Mouse (Mus musculus): ENCODE data around the gene Hcfc2. TPM values are rescaled to one million over a fixed set of nuclear protein-coding genes. Genes with fewer than 3 reads are reported as not detected.

Gene Hcfc2
- polyA plus RNA-seq, 1 experiment from 2014 or later = 31.6 TPM

- H3K4me1 ChIP-seq (ENCODE audit: insufficient read depth) = no peaks in the 10 kb centered on the region
- H3K4me3 ChIP-seq (ENCODE audit: low read depth, low read length) = no peak overlapping the region
- no peak overlapping the region for H3K4me2 ChIP-seq
- DNase-seq (no peak), ATAC-seq (ENCODE audit: insufficient read depth) (no peak)
- no peaks in the 10 kb centered on the region for H3K27me3 ChIP-seq (ENCODE audit: insufficient read depth, low read length)
- H3K9ac ChIP-seq = no peak overlapping the region
- H3K27ac ChIP-seq (ENCODE audit: low read depth) = no peak overlapping the region
- no peaks in the 10 kb centered on the region for H3K9me3 ChIP-seq (ENCODE audit: low read depth, low read length)
- no peak for TF ChIP-seq CTCF (IDR thresholded peaks at IDR 0.05; ENCODE audit: low read depth)
- peaks cover 91% of the 10 kb centered on the region for H3K36me3 ChIP-seq (ENCODE audit: insufficient read depth)
- WGBS = 88% methylated on average over 6 of the region's 6 CpGs
These were observed 54.8 kb downstream of the Hcfc2 start for GRCm38 (mm10) chr10:82750778-82751177.

GRCm38 (mm10) chr10:82752921-82753320 is 57.0 kb downstream of the Hcfc2 start:
- DNase-seq = no peak
- no peaks in the 10 kb centered on the region for H3K4me1 ChIP-seq (ENCODE audit: insufficient read depth)
- H3K4me3 ChIP-seq (ENCODE audit: low read depth, low read length) = no peak overlapping the region
- no peak overlapping the region for H3K4me2 ChIP-seq
- no peak for TF ChIP-seq CTCF (IDR thresholded peaks at IDR 0.05; ENCODE audit: low read depth)
- no peak overlapping the region for H3K9ac ChIP-seq
- no peak for ATAC-seq (ENCODE audit: insufficient read depth)
- H3K27me3 ChIP-seq (ENCODE audit: insufficient read depth, low read length) = no peaks in the 10 kb centered on the region
- no peak overlapping the region for H3K27ac ChIP-seq (ENCODE audit: low read depth)
- peaks cover 95% of the 10 kb centered on the region for H3K36me3 ChIP-seq (ENCODE audit: insufficient read depth)
- H3K9me3 ChIP-seq (ENCODE audit: low read depth, low read length) = no peaks in the 10 kb centered on the region
- WGBS = 86% methylated on average over 3 of the region's 3 CpGs

GRCm38 (mm10) chr10:82754642-82755041 is 58.7 kb downstream of the Hcfc2 start:
- H3K9me3 ChIP-seq (ENCODE audit: low read depth, low read length) = no peaks in the 10 kb centered on the region
- 100% methylated on average over 1 of the region's 1 CpGs for WGBS
- H3K4me2 ChIP-seq = no peak overlapping the region
- no peak overlapping the region for H3K9ac ChIP-seq
- H3K4me1 ChIP-seq (ENCODE audit: insufficient read depth) = no peaks in the 10 kb centered on the region
- DNase-seq (no peak), ATAC-seq (ENCODE audit: insufficient read depth) (no peak)
- TF ChIP-seq CTCF (IDR thresholded peaks at IDR 0.05; ENCODE audit: low read depth) = no peak
- no peak overlapping the region for H3K27ac ChIP-seq (ENCODE audit: low read depth)
- peaks cover 95% of the 10 kb centered on the region for H3K36me3 ChIP-seq (ENCODE audit: insufficient read depth)
- H3K27me3 ChIP-seq (ENCODE audit: insufficient read depth, low read length) = no peaks in the 10 kb centered on the region
- no peak overlapping the region for H3K4me3 ChIP-seq (ENCODE audit: low read depth, low read length)

GRCm38 (mm10) chr10:82755213-82755890 is 59.4 kb downstream of the Hcfc2 start:
- H3K9ac ChIP-seq = no peak overlapping the region
- WGBS = 93% methylated on average over 11 of the region's 11 CpGs
- H3K27ac ChIP-seq (ENCODE audit: low read depth) = no peak overlapping the region
- H3K27me3 ChIP-seq (ENCODE audit: insufficient read depth, low read length) = no peaks in the 10 kb centered on the region
- peaks cover 97% of the 10 kb centered on the region for H3K36me3 ChIP-seq (ENCODE audit: insufficient read depth)
- TF ChIP-seq CTCF (IDR thresholded peaks at IDR 0.05; ENCODE audit: low read depth) = no peak
- H3K4me2 ChIP-seq = no peak overlapping the region
- H3K9me3 ChIP-seq (ENCODE audit: low read depth, low read length) = no peaks in the 10 kb centered on the region
- ATAC-seq (ENCODE audit: insufficient read depth) (no peak), DNase-seq (no peak)
- H3K4me3 ChIP-seq (ENCODE audit: low read depth, low read length) = no peak overlapping the region
- H3K4me1 ChIP-seq (ENCODE audit: insufficient read depth) = no peaks in the 10 kb centered on the region

- TF ChIP-seq CTCF (IDR thresholded peaks at IDR 0.05; ENCODE audit: low read depth) = no peak
- 93% methylated on average over 9 of the region's 9 CpGs for WGBS
- H3K36me3 ChIP-seq (ENCODE audit: insufficient read depth) = peaks cover 96% of the 10 kb centered on the region
These were observed 60.5 kb downstream of the Hcfc2 start for GRCm38 (mm10) chr10:82756466-82756865.

GRCm38 (mm10) chr10:82757341-82757740 is 61.4 kb downstream of the Hcfc2 start:
- Histone ChIP-seq H3K4me1 (ENCODE audit: insufficient read depth) (0 out of 2 replicates have a peak, but pooled peaks cover 7% of the 10 kb centered on the region), H3K9ac (no peak overlapping the region), H3K36me3 (ENCODE audit: insufficient read depth) (peaks cover 88% of the 10 kb centered on the region), H3K4me2 (no peak overlapping the region), H3K27ac (ENCODE audit: low read depth) (no peak overlapping the region), H3K27me3 (ENCODE audit: insufficient read depth, low read length) (no peaks in the 10 kb centered on the region), H3K4me3 (ENCODE audit: low read depth, low read length) (no peak overlapping the region), H3K9me3 (ENCODE audit: low read depth, low read length) (no peaks in the 10 kb centered on the region)
- 82% methylated on average over 9 of the region's 9 CpGs for WGBS
- TF ChIP-seq CTCF (IDR thresholded peaks at IDR 0.05; ENCODE audit: low read depth) = no peak
- ATAC-seq (ENCODE audit: insufficient read depth) (no peak), DNase-seq (no peak)

More at GRCm38 (mm10) chr10:82756466-82756865, 60.5 kb downstream of the Hcfc2 start:
- Histone ChIP-seq H3K4me2 (no peak overlapping the region), H3K9ac (no peak overlapping the region), H3K4me3 (ENCODE audit: low read depth, low read length) (no peak overlapping the region), H3K27ac (ENCODE audit: low read depth) (no peak overlapping the region), H3K4me1 (ENCODE audit: insufficient read depth) (0 out of 2 replicates have a peak, but pooled peaks cover 6% of the 10 kb centered on the region), H3K9me3 (ENCODE audit: low read depth, low read length) (no peaks in the 10 kb centered on the region), H3K27me3 (ENCODE audit: insufficient read depth, low read length) (no peaks in the 10 kb centered on the region)
- no peak for ATAC-seq (ENCODE audit: insufficient read depth)
- DNase-seq = no peak

GRCm38 (mm10) chr10:82758368-82758767 is 62.4 kb downstream of the Hcfc2 start:
- Histone ChIP-seq H3K4me1 (ENCODE audit: insufficient read depth) (0 out of 2 replicates have a peak, but pooled peaks cover 7% of the 10 kb centered on the region), H3K36me3 (ENCODE audit: insufficient read depth) (peaks cover 78% of the 10 kb centered on the region), H3K9me3 (ENCODE audit: low read depth, low read length) (no peaks in the 10 kb centered on the region), H3K4me2 (no peak overlapping the region), H3K27me3 (ENCODE audit: insufficient read depth, low read length) (no peaks in the 10 kb centered on the region), H3K27ac (ENCODE audit: low read depth) (no peak overlapping the region), H3K4me3 (ENCODE audit: low read depth, low read length) (no peak overlapping the region), H3K9ac (no peak overlapping the region)
- TF ChIP-seq CTCF (IDR thresholded peaks at IDR 0.05; ENCODE audit: low read depth) = no peak
- no peak for ATAC-seq (ENCODE audit: insufficient read depth)
- 81% methylated on average over 6 of the region's 6 CpGs for WGBS
- DNase-seq = no peak
